ENCODE assay signal across 13 mouse cellular contexts in the genomic region with DNA sequence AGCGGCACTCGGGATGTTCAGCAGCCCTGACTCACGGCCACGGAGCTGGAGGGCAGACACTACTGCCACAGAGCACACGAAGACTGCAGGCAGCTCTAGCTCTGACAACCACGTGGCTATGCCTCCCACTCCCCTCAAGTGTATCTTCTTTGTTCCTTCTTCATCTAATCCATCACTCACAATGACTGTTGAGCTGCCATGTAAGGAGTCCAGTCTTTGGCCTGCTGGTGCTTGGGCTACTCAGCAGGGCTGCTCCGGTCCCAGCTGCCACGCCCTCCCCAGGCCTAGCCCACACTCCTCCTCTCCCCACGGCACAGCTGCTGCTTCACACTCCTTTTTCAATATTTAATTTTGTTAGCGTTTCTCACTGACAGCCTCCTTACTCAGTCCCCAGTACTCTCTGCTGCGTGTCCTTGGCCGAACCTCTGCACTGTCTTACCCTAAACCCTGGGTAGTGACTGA.
A peak's percentile ranks its signal among the peaks of the same experiment; 100 is the strongest.
DNase-seq lines count a peak whose midpoint lies in the region; ATAC-seq and TF ChIP-seq lines count a peak whose summit lies in the region.
"Had no signal": no experiment of that assay in that cellular context is flagged by ENCODE, and none has a peak within 500 bp of the region (broad histone marks: within the 10 kb centered on the region; RNA-seq: fewer than 3 reads in every experiment).

No protein-coding gene starts in this region.

- no peaks in the 10 kb centered on the region for H3K36me3 ChIP-seq in kidney, embryonic 14.5 days (ENCODE audit: control insufficient read depth, insufficient read depth, low read length)
- H3K36me3 ChIP-seq in kidney, adult 2 months (ENCODE audit: control insufficient read depth, insufficient read depth, low read length): no peaks in the 10 kb centered on the region
- H3K36me3 ChIP-seq in embryonic facial prominence, embryonic 11.5 days (replicated peaks; ENCODE audit: control insufficient read depth, insufficient read depth, low read depth, low read length): no peaks in the 10 kb centered on the region
- H3K36me3 ChIP-seq in hindbrain, embryonic 14.5 days (replicated peaks; ENCODE audit: control insufficient read depth, insufficient read depth): no peaks in the 10 kb centered on the region
- H3K36me3 ChIP-seq in myocyte (ENCODE audit: control insufficient read depth, insufficient read depth): no peaks in the 10 kb centered on the region
- H3K36me3 ChIP-seq: lung, embryonic 15.5 days had no signal

- peak overlapping the region; percentile 7; the same call in 1 of the 2 replicates for H3K27ac ChIP-seq in kidney, embryonic 14.5 days (ENCODE audit: low read depth, low read length)
- H3K27ac ChIP-seq in kidney, adult 2 months (ENCODE audit: insufficient read depth, low read depth, low read length): no peak overlapping the region
- no peak overlapping the region for H3K27ac ChIP-seq in embryonic facial prominence, embryonic 11.5 days (replicated peaks; ENCODE audit: low read depth, low read length)
- peak overlapping the region; percentile 16; the same call in 1 of the 2 replicates for H3K27ac ChIP-seq in hindbrain, embryonic 14.5 days
- H3K27ac ChIP-seq: lung, embryonic 15.5 days had no signal

- no peak overlapping the region for H3K4me2 ChIP-seq in kidney, embryonic 14.5 days (replicated peaks; ENCODE audit: low read depth, low read length)
- no peak overlapping the region for H3K4me2 ChIP-seq in embryonic facial prominence, embryonic 11.5 days (ENCODE audit: low read depth, low read length)
- no peak overlapping the region for H3K4me2 ChIP-seq in hindbrain, embryonic 14.5 days (replicated peaks)
- peak overlapping the region; percentile 52 for H3K4me2 ChIP-seq in myocyte (ENCODE audit: low read depth)
- H3K4me2 ChIP-seq: lung, embryonic 15.5 days had no signal

- H3K4me3 ChIP-seq in kidney, embryonic 14.5 days (ENCODE audit: low read length): no peak overlapping the region
- H3K4me3 ChIP-seq in kidney, adult 2 months (ENCODE audit: insufficient read depth, low read depth, low read length): no peak overlapping the region
- no peak overlapping the region for H3K4me3 ChIP-seq in embryonic facial prominence, embryonic 11.5 days (ENCODE audit: low read depth, low read length)
- H3K4me3 ChIP-seq in hindbrain, embryonic 14.5 days (replicated peaks; ENCODE audit: low read length): no peak overlapping the region
- no peak overlapping the region for H3K4me3 ChIP-seq in myocyte
- H3K4me3 ChIP-seq: lung, embryonic 15.5 days had no signal

- no peak for TF ChIP-seq POLR2A in kidney, adult 2 months (IDR thresholded peaks at IDR 0.05; ENCODE audit: low read depth, low read length)
- no peak for TF ChIP-seq POLR2A in myocyte (IDR thresholded peaks at IDR 0.05; ENCODE audit: insufficient read length, low read depth)

- H3K4me1 ChIP-seq in kidney, embryonic 14.5 days (ENCODE audit: control insufficient read depth, insufficient read depth, low read length): peaks cover 52% of the 10 kb centered on the region
- H3K4me1 ChIP-seq in kidney, adult 2 months (ENCODE audit: control insufficient read depth, insufficient read depth, low read length): 0 out of 2 replicates have a peak, but pooled peaks cover 5% of the 10 kb centered on the region
- no peaks in the 10 kb centered on the region; the same call in 1 of the 2 replicates for H3K4me1 ChIP-seq in embryonic facial prominence, embryonic 11.5 days (ENCODE audit: control insufficient read depth, insufficient read depth, low read length)
- peaks cover 29% of the 10 kb centered on the region for H3K4me1 ChIP-seq in hindbrain, embryonic 14.5 days (replicated peaks; ENCODE audit: control insufficient read depth, insufficient read depth, low read length)

- no peaks in the 10 kb centered on the region for H3K9me3 ChIP-seq in kidney, embryonic 14.5 days (ENCODE audit: control insufficient read depth, low read length)
- no peaks in the 10 kb centered on the region for H3K9me3 ChIP-seq in embryonic facial prominence, embryonic 11.5 days (replicated peaks; ENCODE audit: control insufficient read depth, low read length)
- H3K9me3 ChIP-seq in hindbrain, embryonic 14.5 days (ENCODE audit: control insufficient read depth, low read length): no peaks in the 10 kb centered on the region
- H3K9me3 ChIP-seq: lung, embryonic 15.5 days had no signal

- no peak for DNase-seq in kidney, adult 2 months
- no peak for DNase-seq in embryonic facial prominence, embryonic 11.5 days (ENCODE audit: low spot score)
- DNase-seq in hindbrain, embryonic 14.5 days (ENCODE audit: low spot score): no peak
- DNase-seq in layer of hippocampus, adult 11-12 months (ENCODE audit: low spot score): no peak
- no peak for DNase-seq in cerebellum, adult 18-20 months
- DNase-seq in spleen, adult 18-20 months: no peak
- DNase-seq: adrenal gland, adult 8-10 months; cerebellum, adult 9-11 months; heart, postnatal 10 days; kidney, postnatal 36 days had no signal

- H3ac ChIP-seq in myocyte (ENCODE audit: control insufficient read depth, insufficient read length): no peak overlapping the region

- H3K27me3 ChIP-seq in kidney, embryonic 14.5 days (ENCODE audit: control insufficient read depth, insufficient read depth, low read length): no peaks in the 10 kb centered on the region
- no peaks in the 10 kb centered on the region; the same call in 1 of the 2 replicates for H3K27me3 ChIP-seq in kidney, adult 2 months (replicated peaks; ENCODE audit: control insufficient read depth, insufficient read depth, low read length)
- H3K27me3 ChIP-seq in embryonic facial prominence, embryonic 11.5 days (ENCODE audit: control insufficient read depth, insufficient read depth, low read length): no peaks in the 10 kb centered on the region
- no peaks in the 10 kb centered on the region for H3K27me3 ChIP-seq in hindbrain, embryonic 14.5 days (ENCODE audit: control insufficient read depth, insufficient read depth, low read length)
- no peaks in the 10 kb centered on the region for H3K27me3 ChIP-seq in myocyte (ENCODE audit: control insufficient read depth, insufficient read depth, insufficient read length)
- H3K27me3 ChIP-seq: lung, embryonic 15.5 days had no signal

- WGBS in kidney, embryonic 14.5 days: 34% methylated on average over 12 of the region's 12 CpGs
- WGBS in kidney, adult 2 months: 72% methylated on average over 12 of the region's 12 CpGs
- WGBS in embryonic facial prominence, embryonic 11.5 days: 47% methylated on average over 12 of the region's 12 CpGs
- 16% methylated on average over 12 of the region's 12 CpGs for WGBS in hindbrain, embryonic 14.5 days

- no peak overlapping the region for H3K9ac ChIP-seq in kidney, embryonic 14.5 days (ENCODE audit: low read depth, low read length)
- no peak overlapping the region for H3K9ac ChIP-seq in embryonic facial prominence, embryonic 11.5 days (replicated peaks; ENCODE audit: low read length)
- H3K9ac ChIP-seq in hindbrain, embryonic 14.5 days: no peak overlapping the region
- H3K9ac ChIP-seq: lung, embryonic 15.5 days had no signal

- peaks cover 25% of the 10 kb centered on the region for H3K79me2 ChIP-seq in myocyte (ENCODE audit: control insufficient read depth, insufficient read depth)

- no peak for TF ChIP-seq CTCF in kidney, adult 2 months (conservative IDR thresholded peaks at IDR 0.05; ENCODE audit: insufficient read depth, insufficient read length, low read depth, low read length)

- peak; percentile 10; the same call in 1 of the 2 replicates for ATAC-seq in kidney, embryonic 14.5 days (ENCODE audit: low FRiP score, low TSS enrichment)
- peak; percentile 25 for ATAC-seq in embryonic facial prominence, embryonic 11.5 days (replicated peaks; ENCODE audit: insufficient number of reproducible peaks, low FRiP score, low TSS enrichment, low read depth)
- ATAC-seq in hindbrain, embryonic 14.5 days (ENCODE audit: low FRiP score): peak; percentile 64

TF ChIP-seq in myocyte, 11 proteins besides CTCF, POLR2A, EP300 and RAD21:
- TF ChIP-seq E2F4 (IDR thresholded peaks at IDR 0.05; ENCODE audit: insufficient read depth) (no peak), USF1 (IDR thresholded peaks at IDR 0.05; ENCODE audit: low read depth) (no peak), TCF3 (IDR thresholded peaks at IDR 0.05; ENCODE audit: insufficient read length, low read depth) (peak; percentile 44), TCF12 (IDR thresholded peaks at IDR 0.05; ENCODE audit: insufficient read depth, poor library complexity, severe bottlenecking) (peak; percentile 32), CEBPB (IDR thresholded peaks at IDR 0.05; ENCODE audit: insufficient read depth, poor library complexity, severe bottlenecking) (no peak), MYOG (IDR thresholded peaks at IDR 0.05; ENCODE audit: control insufficient read depth in 1 of 3, insufficient read depth in 1 of 3, insufficient read length in 2 of 3, low read depth in 2 of 3) (peak; percentile 57 to 92 (median 90)), POLR2AphosphoS2 (IDR thresholded peaks at IDR 0.05; ENCODE audit: insufficient read length, low read depth) (no peak), MYOD1 (IDR thresholded peaks at IDR 0.05; ENCODE audit: control insufficient read depth in 1 of 3, insufficient read length in 2 of 3, low read depth in 2 of 3) (peak in 2 of 3 experiments; percentile 88 to 89), SRF (IDR thresholded peaks at IDR 0.05; ENCODE audit: control insufficient read depth, insufficient read length, low read depth) (no peak)

Comparison
In these comparisons a context has a peak if more than half of its experiments do, and no peak if none do; other contexts are left out.
1. H3K27ac ChIP-seq: peak in kidney, embryonic 14.5 days (single experiment) and hindbrain, embryonic 14.5 days (single experiment); none in kidney, adult 2 months (single experiment) and embryonic facial prominence, embryonic 11.5 days (single experiment).
2. ATAC-seq: peak in every context shown above with its lines; median percentile 64 in hindbrain, embryonic 14.5 days; 25 in embryonic facial prominence, embryonic 11.5 days; 10 in kidney, embryonic 14.5 days.